Mouse (Mus musculus) ES-E14 (cell line): ENCODE data around the gene Tat. TPM values are rescaled to one million over a fixed set of nuclear protein-coding genes. Genes with fewer than 3 reads are reported as not detected.

ENCODE experiments used
- DNase-seq: peaks from one replicate; pipeline ENCODE4 v3.0.0-alpha.2; 2013; ENCODE audit warnings: low read depth, low spot score
- H3K27ac ChIP-seq: 2 replicates; pipeline ENCODE4 v1.5.1; 2012; ENCODE audit warnings: low read depth, mild to moderate bottlenecking, low read length, moderate library complexity, mixed read lengths; ENCODE audit not compliant: poor library complexity, insufficient read depth, severe bottlenecking
- H3K36me3 ChIP-seq: 2 replicates; pipeline ENCODE4 v1.6.1; 2012; ENCODE audit warnings: mild to moderate bottlenecking, low read length, moderate library complexity, mixed read lengths; ENCODE audit not compliant: control insufficient read depth, poor library complexity, insufficient read depth, severe bottlenecking
- H3K4me1 ChIP-seq, 2 experiments: fragments of 150-350 bp in 1 of 2; sonication (generic) in 1 of 2; 2 replicates each; pipeline ENCODE4 v1.6.1; 2012; ENCODE audit warnings: low read length in 2 of 2, mild to moderate bottlenecking in 1 of 2, mixed read lengths in 1 of 2; ENCODE audit not compliant: control insufficient read depth in 2 of 2, insufficient read depth in 2 of 2, poor library complexity in 1 of 2
- H3K4me3 ChIP-seq, 2 experiments: fragments of 150-350 bp in 1 of 2; sonication (generic) in 1 of 2; 2 replicates each; pipeline ENCODE4 v1.5.1; 2012; ENCODE audit warnings: low read length in 2 of 2, low read depth in 1 of 2, mild to moderate bottlenecking in 1 of 2, mixed read lengths in 1 of 2; ENCODE audit not compliant: insufficient read depth in 1 of 2, poor library complexity in 1 of 2, severe bottlenecking in 1 of 2
- H3K9ac ChIP-seq: 2 replicates; pipeline ENCODE4 v1.6.1; 2012; ENCODE audit warnings: low read depth, mild to moderate bottlenecking, low read length, mixed read lengths; ENCODE audit not compliant: poor library complexity, insufficient read depth, severe bottlenecking
- H3K9me3 ChIP-seq: fragments of 150-350 bp; sonication (generic); 2 replicates; pipeline ENCODE4 v1.6.1; 2012; ENCODE audit warnings: low read depth, mild to moderate bottlenecking, low read length; ENCODE audit not compliant: control insufficient read depth, insufficient read depth
- CHD2 ChIP-seq: IDR thresholded peaks from 2 replicates; pipeline ENCODE4 v1.6.1; 2014; ENCODE audit warnings: mild to moderate bottlenecking, low read depth, low read length, inconsistent platforms
- HCFC1 ChIP-seq: IDR thresholded peaks from 2 replicates; pipeline ENCODE4 v1.6.1; 2012; ENCODE audit warnings: low read length, inconsistent platforms, borderline replicate concordance; ENCODE audit not compliant: insufficient read depth
- MAFK ChIP-seq: IDR thresholded peaks from 2 replicates; pipeline ENCODE4 v1.6.1; 2014; ENCODE audit warnings: mild to moderate bottlenecking, low read depth, low read length, inconsistent platforms; ENCODE audit not compliant: insufficient read depth
- ZC3H11A ChIP-seq: IDR thresholded peaks from 2 replicates; pipeline ENCODE4 v1.6.1; 2012; ENCODE audit warnings: low read depth, mild to moderate bottlenecking, inconsistent platforms, low read length, borderline replicate concordance
- ZNF384 ChIP-seq: IDR thresholded peaks from 2 replicates; pipeline ENCODE4 v1.6.1; 2012; ENCODE audit warnings: low read depth, low read length, inconsistent platforms
- in situ Hi-C, 2 experiments: fragments of 600-800 bp; cut with MboI; formaldehyde crosslinking; loops; one replicate each; pipeline ENCODE4 v1.15.1; 2025; ENCODE audit warnings: low sequenced_read_pairs in 2 of 2, inconsistent platforms in 1 of 2; ENCODE audit not compliant: unreplicated experiment in 2 of 2
- total RNA-seq: library from RNA; depleted of rRNA; stranded (reverse); fragments of 300-350 nt; gene quantifications from 2 replicates; pipeline ENCODE4 v1.2.3, GENCODE M21; 2012

The Tat gene
- total RNA-seq, 1 experiment, result not detected

- no peak overlapping the region for H3K9ac ChIP-seq
- H3K4me1 ChIP-seq, result peaks cover 2 to 14% of the 10 kb centered on the region in 2 experiments; a peak in 3 of 4 replicates
- DNase-seq, result peak; percentile 69
- no peaks in the 10 kb centered on the region for H3K36me3 ChIP-seq
- H3K9me3 ChIP-seq, result no peaks in the 10 kb centered on the region
- H3K27ac ChIP-seq, result peak overlapping the region; percentile 48
- peak overlapping the region; percentile 34 to 48 for H3K4me3 ChIP-seq
- TF ChIP-seq HCFC1, result no peak
- in situ Hi-C loops, result no loop called here
Observed at GRCm38 (mm10) chr8:109957167-109958028, 32.8 kb upstream of the Tat start.

GRCm38 (mm10) chr8:109958036-109958655 is 32.1 kb upstream of the Tat start:
- peaks cover 2 to 14% of the 10 kb centered on the region in 2 experiments; a peak in 3 of 4 replicates for H3K4me1 ChIP-seq
- no peaks in the 10 kb centered on the region for H3K36me3 ChIP-seq
- no peak for DNase-seq
- H3K27ac ChIP-seq, result no peak overlapping the region
- H3K9me3 ChIP-seq, result no peaks in the 10 kb centered on the region
- TF ChIP-seq MAFK (no peak), ZNF384 (no peak)
- in situ Hi-C loops, result no loop called here
- no peak overlapping the region for H3K9ac ChIP-seq
- no peak overlapping the region for H3K4me3 ChIP-seq

DNA sequence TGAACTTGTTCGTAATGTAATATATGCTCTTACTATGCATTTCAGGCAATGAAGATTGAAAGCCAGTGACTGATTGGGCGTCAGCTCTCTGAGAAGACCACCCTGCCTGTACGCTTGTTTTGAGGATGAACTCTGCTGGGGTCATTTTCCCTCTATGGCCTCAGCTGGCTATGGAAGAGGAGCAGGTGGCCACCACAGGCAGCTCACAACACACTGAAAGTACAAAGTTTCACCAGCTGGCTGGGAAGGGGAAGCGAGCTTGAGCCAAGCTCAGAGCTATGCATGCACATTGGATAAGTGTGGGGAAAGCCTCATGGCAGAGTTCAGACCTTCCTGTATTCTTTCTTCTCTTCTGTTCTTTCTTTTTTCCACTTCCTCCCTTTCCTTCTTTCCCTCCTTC is 31.1 kb upstream of the Tat start:
- no peak for TF ChIP-seq ZNF384
- no peak for TF ChIP-seq ZC3H11A
- no peak for TF ChIP-seq CHD2
- no peak for TF ChIP-seq HCFC1
- no peak for TF ChIP-seq MAFK
- H3K4me1 ChIP-seq, result peaks cover 2 to 14% of the 10 kb centered on the region in 2 experiments; a peak in 3 of 4 replicates
- H3K9ac ChIP-seq, result no peak overlapping the region
- no peak overlapping the region for H3K27ac ChIP-seq
- in situ Hi-C loops, result no loop called here
- no peak overlapping the region for H3K4me3 ChIP-seq
- no peaks in the 10 kb centered on the region for H3K9me3 ChIP-seq
- no peak for DNase-seq
- no peaks in the 10 kb centered on the region for H3K36me3 ChIP-seq

DNA sequence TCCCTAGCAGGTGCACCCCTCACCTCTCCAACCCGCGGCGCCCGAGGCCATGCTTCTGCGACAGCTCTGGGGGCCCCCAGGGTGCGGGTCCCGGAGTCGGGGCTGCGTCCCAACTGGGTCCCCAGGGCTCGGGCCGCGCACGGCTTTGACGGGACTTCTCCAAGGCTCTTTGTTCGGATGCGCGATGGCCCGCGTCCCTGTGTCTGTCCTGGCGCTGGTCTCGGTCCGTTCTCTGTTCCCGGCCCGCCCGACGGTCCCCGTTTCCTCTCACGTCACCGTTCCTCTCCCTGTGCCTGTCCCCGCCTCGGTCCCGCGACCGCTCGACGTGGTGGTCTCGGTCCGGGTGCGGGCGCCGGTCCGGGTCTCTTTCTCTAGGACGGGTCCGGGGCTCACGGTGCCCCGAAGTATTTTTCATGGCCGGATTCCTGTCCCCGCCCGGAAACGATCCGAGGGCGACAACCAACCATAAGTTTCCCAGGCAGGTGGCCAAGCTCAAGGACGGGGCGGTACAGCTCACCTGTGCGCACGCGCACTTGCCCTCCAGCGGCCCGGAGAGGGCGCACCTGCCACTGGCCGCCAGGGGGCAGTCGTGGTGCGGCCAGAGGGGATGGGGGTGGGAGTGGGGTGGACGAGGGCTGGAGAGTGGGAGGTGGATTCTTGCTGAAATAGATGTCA is 28.4 kb upstream of the Tat start, which contains the start of gene Marveld3:
Gene Marveld3 (minus strand): TSS at position 511 of the 675 bp plus-strand sequence.
- TF ChIP-seq CHD2 (no peak), ZC3H11A (no peak), HCFC1 (no peak), ZNF384 (no peak), MAFK (no peak)
- Histone ChIP-seq H3K36me3 (no peaks in the 10 kb centered on the region), H3K9me3 (no peaks in the 10 kb centered on the region), H3K27ac (no peak within 1 kb of the TSS), H3K4me1 (peaks cover 2 to 9% of the 10 kb centered on the region in 2 experiments; a peak in 3 of 4 replicates), H3K4me3 (peak within 1 kb of the TSS; percentile 64 to 70), H3K9ac (peak within 1 kb of the TSS; percentile 66)
- DNase-seq, result peak; percentile 75
- in situ Hi-C loops, result no loop called here
